In genomic region chr8:70839408-70840351, GRCm38 (mm10) we compare ENCODE assay signal across 8 mouse cellular contexts. TPM values are rescaled to one million over a fixed set of nuclear protein-coding genes. Genes with fewer than 3 reads are reported as not detected.
A peak's percentile ranks its signal among the peaks of the same experiment; 100 is the strongest.
DNase-seq lines count a peak whose midpoint lies in the region; ATAC-seq lines count a peak whose summit lies in the region.

Gene Arrdc2 (minus strand): TSS chr8:70839720.

- H3K27me3 ChIP-seq in hindbrain, embryonic 15.5 days, result no peaks in the 10 kb centered on the region

- H3K27ac ChIP-seq in hindbrain, embryonic 15.5 days (replicated peaks), result peak within 1 kb of the TSS; percentile 92

- peak within 1 kb of the TSS; percentile 77 for H3K4me2 ChIP-seq in hindbrain, embryonic 15.5 days

- ATAC-seq in hindbrain, embryonic 15.5 days (ENCODE audit: low FRiP score, low read depth), result peak; percentile 97

- H3K4me1 ChIP-seq in hindbrain, embryonic 15.5 days (replicated peaks), result peaks cover 18% of the 10 kb centered on the region

- DNase-seq in T-cell, adult 2 months (ENCODE audit: low spot score), result peak; percentile 99
- DNase-seq in cerebellum, postnatal 36 days, result peak; percentile 96 to 97
- peak; percentile 95 to 99 for DNase-seq in frontal cortex, postnatal 36 days (ENCODE audit: low spot score in 2 of 2)
- DNase-seq in left cerebral cortex, adult 11 months (ENCODE audit: low spot score), result peak; percentile 100
- DNase-seq in lung, postnatal 4 days, result peak; percentile 99 to 100
- DNase-seq in retina, postnatal 7 days (ENCODE audit: low read depth, low spot score), result peak; percentile 100
- peak; percentile 90 for DNase-seq in urinary bladder, adult 2 months (ENCODE audit: low spot score)

- peak within 1 kb of the TSS; percentile 62 for H3K4me3 ChIP-seq in hindbrain, embryonic 15.5 days

- no peaks in the 10 kb centered on the region for H3K36me3 ChIP-seq in hindbrain, embryonic 15.5 days

- peak within 1 kb of the TSS; percentile 67 for H3K9ac ChIP-seq in hindbrain, embryonic 15.5 days

- 2% methylated on average over 55 of the region's 55 CpGs for WGBS in hindbrain, embryonic 15.5 days

- no peaks in the 10 kb centered on the region for H3K9me3 ChIP-seq in hindbrain, embryonic 15.5 days

RNA-seq across cellular contexts. Expression of gene Arrdc2, which starts in this region (rescaled TPM):
- polyA plus RNA-seq in hindbrain, embryonic 15.5 days (2015; fragmentation: Nextera tagmentation; extraction: Ambion mirVana), result 7.8 and 8.0 TPM in 2 replicates
- 20.4 and 27.4 TPM in 2 replicates for polyA plus RNA-seq in urinary bladder, adult 2 months (2012; rRNA removed)

Comparison
In these comparisons a context has a peak if more than half of its experiments do, and no peak if none do; other contexts are left out.
1. Peak in every context shown above with its lines: DNase-seq, ATAC-seq, H3K4me3 ChIP-seq and H3K27ac ChIP-seq.